Mouse (Mus musculus): ENCODE results near the gene Pcdh15. TPM values are rescaled to one million over a fixed set of nuclear protein-coding genes. Genes with fewer than 3 reads are reported as not detected.

The Pcdh15 gene
- polyA plus RNA-seq, 2 experiments = 1.0 TPM

GRCm38 (mm10) chr10:73333426-73333825 is 234.3 kb downstream of the Pcdh15 start:
- no peak for ATAC-seq (ENCODE audit: low FRiP score, low read depth)
- H3K27ac ChIP-seq (replicated peaks; ENCODE audit: low read depth, low read length) = no peak overlapping the region
- no peak for TF ChIP-seq POLR2A (IDR thresholded peaks at IDR 0.05; ENCODE audit: borderline replicate concordance, extremely low read depth, insufficient read depth, insufficient read length)
- H3K4me3 ChIP-seq (replicated peaks; ENCODE audit: low read length) = no peak overlapping the region
- no peak for DNase-seq (ENCODE audit: low spot score)
- H3K27me3 ChIP-seq (ENCODE audit: control insufficient read depth, insufficient read depth, low read length) = no peaks in the 10 kb centered on the region
- no peaks in the 10 kb centered on the region for H3K9me3 ChIP-seq (ENCODE audit: control insufficient read depth, low read length)
- H3K4me2 ChIP-seq (replicated peaks; ENCODE audit: low read depth, low read length, severe bottlenecking) = no peak overlapping the region
- no peak overlapping the region for H3K9ac ChIP-seq (ENCODE audit: low read depth, low read length, severe bottlenecking)
- H3K4me1 ChIP-seq (ENCODE audit: control insufficient read depth, insufficient read depth, low read length) = no peaks in the 10 kb centered on the region
- H3K36me3 ChIP-seq (ENCODE audit: control insufficient read depth, insufficient read depth, low read length) = no peaks in the 10 kb centered on the region
- 78% methylated on average over 1 of the region's 1 CpGs for WGBS

GRCm38 (mm10) chr10:73379001-73379400 is 279.9 kb downstream of the Pcdh15 start:
- Histone ChIP-seq H3K27me3 (ENCODE audit: control insufficient read depth, insufficient read depth, low read length) (no peaks in the 10 kb centered on the region), H3K9me3 (ENCODE audit: control insufficient read depth, low read length) (no peaks in the 10 kb centered on the region), H3K27ac (replicated peaks; ENCODE audit: low read depth, low read length) (no peak overlapping the region), H3K36me3 (ENCODE audit: control insufficient read depth, insufficient read depth, low read length) (no peaks in the 10 kb centered on the region), H3K4me3 (replicated peaks; ENCODE audit: low read length) (no peak overlapping the region), H3K9ac (ENCODE audit: low read depth, low read length, severe bottlenecking) (no peak overlapping the region), H3K4me1 (ENCODE audit: control insufficient read depth, insufficient read depth, low read length) (no peaks in the 10 kb centered on the region), H3K4me2 (replicated peaks; ENCODE audit: low read depth, low read length, severe bottlenecking) (no peak overlapping the region)
- no peak for DNase-seq (ENCODE audit: low spot score)
- TF ChIP-seq POLR2A (IDR thresholded peaks at IDR 0.05; ENCODE audit: borderline replicate concordance, extremely low read depth, insufficient read depth, insufficient read length) = no peak
- 86% methylated on average over 2 of the region's 2 CpGs for WGBS
- ATAC-seq (ENCODE audit: low FRiP score, low read depth) = no peak

GRCm38 (mm10) chr10:73384003-73384402 is 284.9 kb downstream of the Pcdh15 start:
- ATAC-seq (ENCODE audit: low FRiP score, low read depth) = no peak
- H3K27me3 ChIP-seq (ENCODE audit: control insufficient read depth, insufficient read depth, low read length) = no peaks in the 10 kb centered on the region
- no peak overlapping the region for H3K4me2 ChIP-seq (replicated peaks; ENCODE audit: low read depth, low read length, severe bottlenecking)
- H3K4me3 ChIP-seq (replicated peaks; ENCODE audit: low read length) = no peak overlapping the region
- no peaks in the 10 kb centered on the region for H3K4me1 ChIP-seq (ENCODE audit: control insufficient read depth, insufficient read depth, low read length)
- H3K27ac ChIP-seq (replicated peaks; ENCODE audit: low read depth, low read length) = no peak overlapping the region
- TF ChIP-seq POLR2A (IDR thresholded peaks at IDR 0.05; ENCODE audit: borderline replicate concordance, extremely low read depth, insufficient read depth, insufficient read length) = no peak
- WGBS = 89% methylated on average over 2 of the region's 2 CpGs
- H3K9me3 ChIP-seq (ENCODE audit: control insufficient read depth, low read length) = no peaks in the 10 kb centered on the region
- no peak for DNase-seq (ENCODE audit: low spot score)
- H3K9ac ChIP-seq (ENCODE audit: low read depth, low read length, severe bottlenecking) = no peak overlapping the region
- no peaks in the 10 kb centered on the region for H3K36me3 ChIP-seq (ENCODE audit: control insufficient read depth, insufficient read depth, low read length)

GRCm38 (mm10) chr10:73400426-73400825 is 301.3 kb downstream of the Pcdh15 start:
- no peak overlapping the region for H3K4me3 ChIP-seq (replicated peaks; ENCODE audit: low read length)
- DNase-seq (ENCODE audit: low spot score) = no peak
- H3K27ac ChIP-seq (replicated peaks; ENCODE audit: low read depth, low read length) = no peak overlapping the region
- WGBS = 69% methylated on average over 1 of the region's 1 CpGs
- no peaks in the 10 kb centered on the region for H3K36me3 ChIP-seq (ENCODE audit: control insufficient read depth, insufficient read depth, low read length)
- no peak for TF ChIP-seq POLR2A (IDR thresholded peaks at IDR 0.05; ENCODE audit: borderline replicate concordance, extremely low read depth, insufficient read depth, insufficient read length)
- no peaks in the 10 kb centered on the region for H3K27me3 ChIP-seq (ENCODE audit: control insufficient read depth, insufficient read depth, low read length)
- H3K4me2 ChIP-seq (replicated peaks; ENCODE audit: low read depth, low read length, severe bottlenecking) = no peak overlapping the region
- H3K9me3 ChIP-seq (ENCODE audit: control insufficient read depth, low read length) = no peaks in the 10 kb centered on the region
- H3K4me1 ChIP-seq (ENCODE audit: control insufficient read depth, insufficient read depth, low read length) = no peaks in the 10 kb centered on the region
- no peak overlapping the region for H3K9ac ChIP-seq (ENCODE audit: low read depth, low read length, severe bottlenecking)
- ATAC-seq (ENCODE audit: low FRiP score, low read depth) = no peak

GRCm38 (mm10) chr10:73425408-73425807 is 326.3 kb downstream of the Pcdh15 start:
- no peak for TF ChIP-seq POLR2A (IDR thresholded peaks at IDR 0.05; ENCODE audit: borderline replicate concordance, extremely low read depth, insufficient read depth, insufficient read length)
- H3K4me1 ChIP-seq (ENCODE audit: control insufficient read depth, insufficient read depth, low read length) = no peaks in the 10 kb centered on the region
- H3K36me3 ChIP-seq (ENCODE audit: control insufficient read depth, insufficient read depth, low read length) = no peaks in the 10 kb centered on the region
- H3K4me2 ChIP-seq (replicated peaks; ENCODE audit: low read depth, low read length, severe bottlenecking) = no peak overlapping the region
- no peaks in the 10 kb centered on the region for H3K27me3 ChIP-seq (ENCODE audit: control insufficient read depth, insufficient read depth, low read length)
- H3K9me3 ChIP-seq (ENCODE audit: control insufficient read depth, low read length) = no peaks in the 10 kb centered on the region
- no peak overlapping the region for H3K4me3 ChIP-seq (replicated peaks; ENCODE audit: low read length)
- no peak overlapping the region for H3K27ac ChIP-seq (replicated peaks; ENCODE audit: low read depth, low read length)
- no peak overlapping the region for H3K9ac ChIP-seq (ENCODE audit: low read depth, low read length, severe bottlenecking)
- WGBS = 71% methylated on average over 3 of the region's 3 CpGs
- DNase-seq (ENCODE audit: low spot score) (peak; percentile 7), ATAC-seq (ENCODE audit: low FRiP score, low read depth) (no peak)

- Histone ChIP-seq H3K9me3 (ENCODE audit: control insufficient read depth, low read length) (no peaks in the 10 kb centered on the region), H3K36me3 (ENCODE audit: control insufficient read depth, insufficient read depth, low read length) (no peaks in the 10 kb centered on the region)
Observed at GRCm38 (mm10) chr10:73431345-73431744, 332.2 kb downstream of the Pcdh15 start.

More at GRCm38 (mm10) chr10:73431345-73431744, 332.2 kb downstream of the Pcdh15 start:
- Histone ChIP-seq H3K27ac (replicated peaks; ENCODE audit: low read depth, low read length) (no peak overlapping the region), H3K27me3 (ENCODE audit: control insufficient read depth, insufficient read depth, low read length) (no peaks in the 10 kb centered on the region), H3K4me1 (ENCODE audit: control insufficient read depth, insufficient read depth, low read length) (no peaks in the 10 kb centered on the region), H3K4me2 (replicated peaks; ENCODE audit: low read depth, low read length, severe bottlenecking) (no peak overlapping the region), H3K4me3 (replicated peaks; ENCODE audit: low read length) (no peak overlapping the region), H3K9ac (ENCODE audit: low read depth, low read length, severe bottlenecking) (no peak overlapping the region)
- no peak for TF ChIP-seq POLR2A (IDR thresholded peaks at IDR 0.05; ENCODE audit: borderline replicate concordance, extremely low read depth, insufficient read depth, insufficient read length)
- no peak for DNase-seq (ENCODE audit: low spot score)
- 90% methylated on average over 3 of the region's 3 CpGs for WGBS
- no peak for ATAC-seq (ENCODE audit: low FRiP score, low read depth)

Data from limb, embryonic 14.5 days (tissue).